Mouse (Mus musculus): ENCODE measurements around the gene Usp7. TPM values are rescaled to one million over a fixed set of nuclear protein-coding genes. Genes with fewer than 3 reads are reported as not detected.

Gene Usp7
- polyA plus RNA-seq, 1 experiment from 2014 or later, result 15.8 TPM

GRCm38 (mm10) chr16:8665367-8665766 is 126.7 kb downstream of the Usp7 start:
- no peak for TF ChIP-seq EP300 (IDR thresholded peaks at IDR 0.05; ENCODE audit: low read depth)
- TF ChIP-seq CTCF (IDR thresholded peaks at IDR 0.05; ENCODE audit: low read depth), result no peak
- Histone ChIP-seq H3K9ac (replicated peaks) (no peak overlapping the region; the same call in 1 of the 2 replicates), H3K27me3 (ENCODE audit: insufficient read depth, low read length) (no peaks in the 10 kb centered on the region), H3K36me3 (replicated peaks; ENCODE audit: insufficient read depth, low read length) (peaks cover 60% of the 10 kb centered on the region), H3K4me2 (ENCODE audit: low read depth, low read length) (no peak overlapping the region), H3K4me3 (ENCODE audit: low read depth, low read length) (no peak overlapping the region), H3K9me3 (ENCODE audit: low read length) (no peaks in the 10 kb centered on the region), H3K27ac (ENCODE audit: low read depth) (no peak overlapping the region), H3K4me1 (ENCODE audit: insufficient read depth) (peaks cover 46% of the 10 kb centered on the region)
- ATAC-seq, result no peak
- DNase-seq, result no peak
- WGBS (ENCODE audit: insufficient replicate concordance), result 87% methylated on average over 5 of the region's 5 CpGs

GRCm38 (mm10) chr16:8663606-8664539 is 128.2 kb downstream of the Usp7 start:
- no peak for TF ChIP-seq EP300 (IDR thresholded peaks at IDR 0.05; ENCODE audit: low read depth)
- TF ChIP-seq CTCF (IDR thresholded peaks at IDR 0.05; ENCODE audit: low read depth), result no peak
- 85% methylated on average over 24 of the region's 24 CpGs for WGBS (ENCODE audit: insufficient replicate concordance)
- Histone ChIP-seq H3K4me3 (ENCODE audit: low read depth, low read length) (no peak overlapping the region), H3K4me2 (ENCODE audit: low read depth, low read length) (no peak overlapping the region), H3K9ac (replicated peaks) (no peak overlapping the region), H3K9me3 (ENCODE audit: low read length) (no peaks in the 10 kb centered on the region), H3K27ac (ENCODE audit: low read depth) (no peak overlapping the region), H3K27me3 (ENCODE audit: insufficient read depth, low read length) (no peaks in the 10 kb centered on the region), H3K36me3 (replicated peaks; ENCODE audit: insufficient read depth, low read length) (peaks cover 69% of the 10 kb centered on the region), H3K4me1 (ENCODE audit: insufficient read depth) (peaks cover 31% of the 10 kb centered on the region)
- DNase-seq, result no peak
- ATAC-seq, result no peak

- H3K27ac ChIP-seq (ENCODE audit: low read depth), result no peak overlapping the region
- no peak overlapping the region for H3K4me2 ChIP-seq (ENCODE audit: low read depth, low read length)
- H3K27me3 ChIP-seq (ENCODE audit: insufficient read depth, low read length), result no peaks in the 10 kb centered on the region
- no peak overlapping the region for H3K4me3 ChIP-seq (ENCODE audit: low read depth, low read length)
- 55% methylated on average over 2 of the region's 2 CpGs for WGBS (ENCODE audit: insufficient replicate concordance)
- H3K4me1 ChIP-seq (ENCODE audit: insufficient read depth), result peaks cover 24% of the 10 kb centered on the region
- DNase-seq, result no peak
- ATAC-seq, result 0 out of 2 replicates have a peak, but pooled peaks have one; percentile 4
- peaks cover 76% of the 10 kb centered on the region for H3K36me3 ChIP-seq (replicated peaks; ENCODE audit: insufficient read depth, low read length)
- no peak overlapping the region for H3K9ac ChIP-seq (replicated peaks)
- H3K9me3 ChIP-seq (ENCODE audit: low read length), result no peaks in the 10 kb centered on the region
- no peak for TF ChIP-seq CTCF (IDR thresholded peaks at IDR 0.05; ENCODE audit: low read depth)
- no peak for TF ChIP-seq EP300 (IDR thresholded peaks at IDR 0.05; ENCODE audit: low read depth)
These were observed 129.1 kb downstream of the Usp7 start for GRCm38 (mm10) chr16:8663022-8663421.

- ATAC-seq (0 out of 2 replicates have a peak, but pooled peaks have one; percentile 9), DNase-seq (no peak)
- peaks cover 83% of the 10 kb centered on the region for H3K36me3 ChIP-seq (replicated peaks; ENCODE audit: insufficient read depth, low read length)
- no peak overlapping the region for H3K27ac ChIP-seq (ENCODE audit: low read depth)
- H3K27me3 ChIP-seq (ENCODE audit: insufficient read depth, low read length), result no peaks in the 10 kb centered on the region
- H3K4me1 ChIP-seq (ENCODE audit: insufficient read depth), result peaks cover 5% of the 10 kb centered on the region; the same call in 1 of the 2 replicates
- H3K9me3 ChIP-seq (ENCODE audit: low read length), result no peaks in the 10 kb centered on the region
- no peak overlapping the region for H3K9ac ChIP-seq (replicated peaks)
- H3K4me2 ChIP-seq (ENCODE audit: low read depth, low read length), result no peak overlapping the region
- TF ChIP-seq EP300 (IDR thresholded peaks at IDR 0.05; ENCODE audit: low read depth), result no peak
- TF ChIP-seq CTCF (IDR thresholded peaks at IDR 0.05; ENCODE audit: low read depth), result no peak
- no peak overlapping the region for H3K4me3 ChIP-seq (ENCODE audit: low read depth, low read length)
- WGBS (ENCODE audit: insufficient replicate concordance), result 91% methylated on average over 4 of the region's 4 CpGs
These were observed 133.3 kb downstream of the Usp7 start for GRCm38 (mm10) chr16:8658764-8659163.

GRCm38 (mm10) chr16:8658349-8658748 is 133.8 kb downstream of the Usp7 start:
- H3K9ac ChIP-seq (replicated peaks), result no peak overlapping the region
- TF ChIP-seq CTCF (IDR thresholded peaks at IDR 0.05; ENCODE audit: low read depth) (no peak), EP300 (IDR thresholded peaks at IDR 0.05; ENCODE audit: low read depth) (no peak)
- no peaks in the 10 kb centered on the region for H3K27me3 ChIP-seq (ENCODE audit: insufficient read depth, low read length)
- no peaks in the 10 kb centered on the region for H3K9me3 ChIP-seq (ENCODE audit: low read length)
- DNase-seq, result no peak
- ATAC-seq, result peak; percentile 19; the same call in 1 of the 2 replicates
- WGBS (ENCODE audit: insufficient replicate concordance), result 80% methylated on average over 4 of the region's 4 CpGs
- no peak overlapping the region for H3K4me3 ChIP-seq (ENCODE audit: low read depth, low read length)
- H3K27ac ChIP-seq (ENCODE audit: low read depth), result no peak overlapping the region
- H3K4me2 ChIP-seq (ENCODE audit: low read depth, low read length), result no peak overlapping the region
- peaks cover 5% of the 10 kb centered on the region; the same call in 1 of the 2 replicates for H3K4me1 ChIP-seq (ENCODE audit: insufficient read depth)
- H3K36me3 ChIP-seq (replicated peaks; ENCODE audit: insufficient read depth, low read length), result peaks cover 83% of the 10 kb centered on the region

- Histone ChIP-seq H3K4me2 (ENCODE audit: low read depth, low read length) (no peak overlapping the region), H3K4me3 (ENCODE audit: low read depth, low read length) (no peak overlapping the region), H3K4me1 (ENCODE audit: insufficient read depth) (peaks cover 5% of the 10 kb centered on the region; the same call in 1 of the 2 replicates), H3K9me3 (ENCODE audit: low read length) (no peaks in the 10 kb centered on the region), H3K27me3 (ENCODE audit: insufficient read depth, low read length) (no peaks in the 10 kb centered on the region), H3K27ac (ENCODE audit: low read depth) (no peak overlapping the region), H3K9ac (replicated peaks) (no peak overlapping the region), H3K36me3 (replicated peaks; ENCODE audit: insufficient read depth, low read length) (peaks cover 79% of the 10 kb centered on the region)
- WGBS (ENCODE audit: insufficient replicate concordance), result 79% methylated on average over 2 of the region's 2 CpGs
- TF ChIP-seq CTCF (IDR thresholded peaks at IDR 0.05; ENCODE audit: low read depth), result no peak
- DNase-seq, result no peak
- no peak for ATAC-seq
These were observed 135.9 kb downstream of the Usp7 start for GRCm38 (mm10) chr16:8656256-8656655.

Data from liver, postnatal 0 days (tissue).